Mouse (Mus musculus) layer of hippocampus, adult 18-20 months (tissue): ENCODE results near the gene Gprin3. TPM values are rescaled to one million over a fixed set of nuclear protein-coding genes. Genes with fewer than 3 reads are reported as not detected.

Experiments used
- DNase-seq, 2 experiments: peaks; one replicate each; pipeline ENCODE4 v3.0.0; 2022; ENCODE audit warnings: low spot score in 2 of 2
- long read RNA-seq: library from polyadenylated mRNA; stranded (forward); transcript quantifications from one replicate; pipeline ENCODE4 v2.0.0, GENCODE M21; 2021
- total RNA-seq, 2 experiments: library from RNA; stranded (reverse); gene quantifications; 2 replicates each; pipeline ENCODE4 v1.2.3; 2021

Gprin3 gene
- total RNA-seq = 1 to 10 TPM; 8.3 to 9.3 TPM
- long read RNA-seq, partial matches to known transcripts = 0 of 1 reads
- long read RNA-seq, other reads (novel, unspliced or antisense) = 1 of 1 reads

DNA sequence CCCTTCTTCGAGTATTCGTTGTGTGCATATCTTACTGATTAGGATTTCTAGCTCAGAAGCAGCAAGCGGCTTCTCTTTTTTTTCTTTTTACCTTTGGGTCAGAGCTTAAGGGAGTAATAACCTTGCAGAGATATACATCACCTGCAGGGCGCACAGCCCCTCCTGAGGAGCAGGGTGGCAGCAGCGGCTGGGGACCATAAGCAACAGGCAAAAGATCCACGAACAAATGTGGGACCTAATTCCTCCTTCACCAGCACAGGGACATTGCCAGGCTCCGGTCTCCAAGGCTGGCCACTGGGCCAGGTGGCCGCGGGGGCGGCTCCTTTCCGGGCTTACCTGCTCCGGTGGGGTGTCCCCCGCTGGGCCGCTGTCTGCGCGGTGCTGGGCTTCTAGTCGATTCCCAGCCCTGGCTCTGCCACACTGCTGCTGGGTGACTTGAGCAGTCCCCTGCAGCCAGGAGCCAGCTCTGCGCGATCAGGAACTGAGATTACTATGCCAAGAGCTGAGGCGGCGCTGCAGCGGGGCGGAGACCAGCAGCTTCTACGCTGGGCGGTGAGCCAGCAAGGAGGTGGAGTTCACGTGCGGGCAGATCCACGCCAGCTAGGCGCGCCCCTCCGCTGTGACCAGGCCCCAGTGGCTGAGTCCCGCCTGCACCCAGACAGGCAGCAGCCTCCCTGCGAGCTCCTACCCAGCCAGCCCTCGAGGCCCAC lies at the start of gene Gprin3:
TSS of gene Gprin3 (minus strand) at position 471 of the 710 bp plus-strand sequence.
- peak; percentile 70 to 82 for DNase-seq

DNA sequence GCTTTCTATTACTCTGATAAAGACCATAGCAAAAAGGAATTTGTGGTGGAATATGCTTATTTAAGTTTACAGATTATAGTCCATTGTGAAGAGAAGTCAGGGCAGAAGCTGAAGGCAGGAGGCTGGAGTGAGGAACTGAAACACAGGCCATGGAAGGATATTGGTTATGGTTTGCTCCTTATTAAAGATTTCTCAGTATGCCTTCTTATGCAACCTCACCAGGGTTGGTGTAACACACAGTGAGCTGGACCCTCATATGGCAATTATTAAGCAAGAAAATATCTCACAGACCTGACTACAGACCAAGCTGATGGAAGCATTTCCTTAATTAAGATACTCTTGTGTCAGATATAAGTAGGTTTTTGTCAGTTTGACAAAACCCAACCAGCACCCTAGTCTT lies 32.8 kb upstream of the Gprin3 start:
- DNase-seq = no peak

DNA sequence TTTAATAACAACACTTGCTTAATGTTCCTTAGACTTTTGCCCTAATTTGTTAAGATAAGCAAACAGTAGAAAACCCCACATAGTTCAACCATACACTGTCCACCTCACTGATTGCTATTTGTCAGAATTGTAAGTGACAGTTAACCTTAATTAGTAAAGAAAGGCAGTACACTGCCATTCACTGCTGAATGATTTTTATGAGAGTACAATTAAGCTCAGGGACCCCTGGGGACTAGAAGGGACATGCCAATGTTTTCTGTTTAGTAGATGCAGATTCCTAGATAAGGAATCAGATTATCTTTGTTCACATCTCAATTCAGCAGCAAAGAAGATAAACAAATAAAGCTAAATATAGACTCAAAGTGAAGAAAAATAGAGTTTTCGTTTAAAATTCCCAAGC lies 30.0 kb upstream of the Gprin3 start:
- DNase-seq = no peak

DNA sequence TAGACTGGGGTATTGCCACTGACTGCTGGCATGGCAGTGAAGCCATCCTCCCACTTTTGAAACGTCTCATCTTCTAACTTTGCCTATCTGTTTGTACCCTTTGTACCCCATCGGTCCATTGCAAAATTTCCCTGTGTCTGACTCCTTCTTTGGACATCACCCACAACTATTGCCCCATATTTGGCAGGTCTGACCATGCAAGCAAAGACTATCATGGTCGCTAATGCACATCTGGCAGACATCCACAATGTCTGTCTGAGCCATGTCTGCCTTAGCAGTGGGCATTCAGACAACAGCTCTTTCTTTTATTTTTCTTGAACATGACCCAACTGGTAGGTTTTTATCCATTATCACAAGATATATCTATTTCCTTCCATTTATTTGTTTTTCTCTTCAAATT lies 25.3 kb upstream of the Gprin3 start:
- no peak for DNase-seq

DNA sequence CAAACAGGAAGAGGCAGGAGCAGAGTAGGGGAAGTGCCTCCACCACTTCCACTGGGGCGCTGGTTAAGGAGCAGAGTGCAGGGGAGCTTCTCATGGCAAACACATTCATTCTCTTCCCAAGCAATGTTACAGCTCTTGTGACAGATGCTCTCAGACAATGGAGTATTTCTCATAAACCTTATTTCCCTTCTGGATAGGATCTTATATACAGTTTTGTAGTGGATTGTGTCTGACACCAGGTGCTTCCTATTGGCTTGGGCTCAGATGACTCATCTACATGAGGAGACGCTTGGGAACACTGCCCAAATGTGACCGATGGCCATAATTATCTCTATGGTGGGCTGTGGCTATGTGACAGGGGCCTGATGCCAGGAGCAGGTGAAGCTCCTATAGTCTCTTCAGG lies 19.0 kb upstream of the Gprin3 start:
- no peak for DNase-seq

DNA sequence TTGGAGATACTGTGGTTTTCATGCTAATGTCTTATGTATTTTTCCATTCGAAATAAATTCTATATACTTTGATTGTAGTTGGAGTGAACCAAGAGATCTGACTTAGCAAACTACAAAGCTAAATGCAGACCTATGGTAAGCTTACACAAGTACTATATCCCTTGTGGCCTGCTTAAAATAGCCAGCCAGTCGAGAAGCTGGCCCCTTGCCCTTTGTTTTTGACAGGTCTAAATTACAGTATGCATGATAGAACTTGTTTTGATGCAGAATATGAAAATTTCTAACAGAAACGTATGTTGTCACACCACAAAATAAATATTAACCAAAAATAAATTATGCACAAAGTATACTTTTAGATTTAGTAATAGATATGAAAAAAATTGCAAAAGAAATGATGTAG lies 9.8 kb upstream of the Gprin3 start:
- no peak for DNase-seq

DNA sequence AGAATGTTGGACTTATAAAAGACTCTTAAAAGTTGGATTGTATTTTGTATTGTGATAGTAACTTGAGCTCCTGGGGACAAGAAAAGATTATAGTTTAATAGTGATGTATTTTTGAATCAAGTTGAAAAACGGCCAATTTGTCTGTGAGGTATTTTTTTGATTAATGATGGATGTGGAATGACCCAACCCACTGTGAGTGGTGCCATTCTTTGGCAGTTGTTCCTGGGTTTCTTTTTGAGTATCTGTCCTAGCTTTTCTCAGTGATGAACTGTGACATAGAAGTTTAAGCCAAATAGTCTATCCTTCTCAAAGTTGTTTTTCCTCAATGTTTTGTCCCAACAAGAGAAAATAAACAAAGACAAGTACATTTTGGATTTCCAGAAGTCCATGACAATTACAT lies 7.0 kb upstream of the Gprin3 start:
- DNase-seq = no peak

DNA sequence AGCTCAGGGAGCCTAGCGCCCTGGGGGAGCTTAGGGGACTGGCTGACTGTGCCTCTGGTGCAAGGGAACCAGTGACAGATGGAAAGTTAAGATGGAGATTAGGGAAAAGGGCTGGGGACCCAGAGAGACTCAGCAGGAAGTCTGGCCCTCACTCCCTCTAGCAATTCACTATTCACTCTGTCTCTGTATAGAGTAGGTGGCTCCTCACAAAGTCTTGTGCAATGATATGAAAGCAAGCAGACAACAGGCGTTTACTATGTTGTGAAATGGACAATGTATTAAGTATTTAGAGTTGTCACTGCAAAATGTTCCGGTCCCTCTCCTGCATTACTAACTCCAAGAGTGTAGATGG lies 416 bp upstream of the Gprin3 start:
- no peak for DNase-seq

DNA sequence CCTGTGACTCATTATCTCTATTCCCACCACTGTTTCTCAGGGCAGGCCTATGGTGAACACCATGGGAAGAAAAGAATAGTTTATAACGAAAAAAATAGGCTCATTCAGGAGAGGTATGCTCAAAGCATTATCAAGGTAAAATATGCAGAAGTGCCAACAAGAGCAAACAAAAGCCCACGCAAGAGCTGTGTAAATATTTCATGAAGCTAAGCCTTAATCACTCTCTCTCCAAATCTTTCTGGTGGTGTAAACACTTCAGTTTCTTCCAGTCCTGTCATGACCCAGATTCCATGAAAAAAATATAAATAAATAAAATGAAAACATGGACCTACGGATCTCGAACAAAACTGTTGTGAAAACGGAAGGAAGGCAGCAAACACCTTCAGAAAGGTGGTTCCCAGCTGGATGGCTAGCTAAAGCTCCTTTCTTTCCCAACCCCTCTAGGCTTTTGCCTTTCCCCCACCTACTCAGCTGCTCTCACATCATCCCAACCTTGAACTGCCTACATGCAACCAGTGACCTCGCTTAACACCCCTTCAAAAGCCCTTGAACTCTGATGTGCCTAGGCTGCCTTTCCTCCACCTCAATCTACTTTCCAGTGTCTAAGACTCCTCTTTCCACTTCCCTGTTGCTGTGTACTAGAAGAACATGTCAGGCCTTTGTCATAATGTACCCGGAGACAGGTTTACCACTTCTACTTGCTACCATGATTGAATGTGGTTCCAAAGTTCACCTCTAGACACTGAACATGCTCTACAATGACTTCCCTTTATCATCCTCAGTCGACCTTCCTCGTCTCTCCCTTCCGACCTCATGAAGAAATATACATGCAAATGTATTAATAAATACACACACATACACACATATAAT lies 988 bp downstream of the Gprin3 start:
- no peak for DNase-seq

DNA sequence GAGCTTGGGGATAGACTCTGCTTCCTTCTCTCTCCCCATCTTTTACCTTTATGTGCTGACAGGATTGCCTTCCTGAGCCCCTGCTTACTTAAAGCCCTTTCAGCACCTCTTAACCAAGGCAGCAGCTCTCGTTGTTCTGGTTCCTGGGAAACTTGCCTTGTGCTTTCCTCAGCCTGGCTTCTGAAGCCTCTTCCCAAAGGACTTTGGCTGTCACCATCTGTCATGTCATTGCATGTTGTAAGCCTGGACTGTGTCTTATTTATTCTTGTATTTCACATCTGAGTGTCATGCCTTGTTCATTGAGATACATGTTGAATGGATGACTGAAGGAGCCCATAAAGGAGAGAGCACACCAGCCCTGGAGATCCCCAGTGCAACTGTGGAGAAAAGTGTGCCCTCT lies 2.3 kb downstream of the Gprin3 start:
- DNase-seq = no peak

DNA sequence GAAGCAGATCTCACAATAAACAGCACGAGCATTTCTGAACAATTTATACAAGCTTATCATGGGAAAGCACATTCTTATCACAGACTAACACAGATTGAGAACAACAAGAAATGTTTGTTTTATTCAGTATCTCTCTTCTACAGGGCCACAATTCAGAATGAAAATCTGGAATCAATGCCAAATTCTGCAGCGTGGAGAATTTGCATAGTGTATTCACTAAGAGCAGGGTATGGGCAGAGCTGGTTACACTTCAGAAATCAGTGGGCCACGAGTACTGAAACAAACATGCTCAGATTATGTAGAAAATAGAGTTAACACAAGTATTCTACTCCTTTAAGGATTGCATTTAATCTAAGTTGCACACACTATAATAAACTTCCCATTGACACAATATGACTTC lies 6.8 kb downstream of the Gprin3 start:
- DNase-seq = no peak

DNA sequence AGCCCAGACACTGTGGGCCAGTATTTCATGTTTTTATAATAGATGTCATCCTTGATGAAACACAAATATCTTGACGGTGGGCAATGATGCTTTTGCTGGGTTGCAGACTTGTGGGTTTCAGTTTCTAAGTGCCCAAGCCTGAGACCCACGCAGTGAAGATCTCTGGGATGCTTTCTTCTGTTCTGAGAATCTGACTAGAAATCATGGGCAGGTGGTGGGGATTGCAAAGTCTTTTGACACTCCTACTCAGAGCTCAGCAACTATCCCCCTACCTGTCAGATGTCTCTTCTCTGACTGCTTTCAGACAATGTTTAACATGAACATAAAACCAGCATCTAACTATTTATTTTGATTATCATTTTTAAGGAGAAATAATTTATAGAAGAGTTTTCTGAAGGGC lies 7.4 kb downstream of the Gprin3 start:
- DNase-seq = no peak

DNA sequence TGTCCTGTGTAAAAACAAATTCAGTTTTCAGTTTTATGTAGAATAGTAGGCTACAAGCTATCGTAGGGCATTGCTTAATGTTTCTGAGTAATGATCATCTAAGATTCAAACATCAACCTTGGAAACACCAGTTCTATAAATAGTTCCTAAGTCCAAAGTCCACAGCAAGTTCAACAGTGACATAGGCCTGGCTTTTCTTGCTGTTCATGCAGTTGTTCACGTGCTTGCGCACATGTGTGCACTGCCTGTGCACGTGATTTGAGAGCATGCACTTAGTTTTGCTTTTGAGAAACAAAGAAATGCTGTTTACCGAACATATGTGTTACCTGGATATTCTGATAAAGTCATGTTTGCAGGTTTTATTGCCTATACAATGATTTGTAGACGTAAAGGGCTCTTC lies 11.3 kb downstream of the Gprin3 start:
- no peak for DNase-seq

DNA sequence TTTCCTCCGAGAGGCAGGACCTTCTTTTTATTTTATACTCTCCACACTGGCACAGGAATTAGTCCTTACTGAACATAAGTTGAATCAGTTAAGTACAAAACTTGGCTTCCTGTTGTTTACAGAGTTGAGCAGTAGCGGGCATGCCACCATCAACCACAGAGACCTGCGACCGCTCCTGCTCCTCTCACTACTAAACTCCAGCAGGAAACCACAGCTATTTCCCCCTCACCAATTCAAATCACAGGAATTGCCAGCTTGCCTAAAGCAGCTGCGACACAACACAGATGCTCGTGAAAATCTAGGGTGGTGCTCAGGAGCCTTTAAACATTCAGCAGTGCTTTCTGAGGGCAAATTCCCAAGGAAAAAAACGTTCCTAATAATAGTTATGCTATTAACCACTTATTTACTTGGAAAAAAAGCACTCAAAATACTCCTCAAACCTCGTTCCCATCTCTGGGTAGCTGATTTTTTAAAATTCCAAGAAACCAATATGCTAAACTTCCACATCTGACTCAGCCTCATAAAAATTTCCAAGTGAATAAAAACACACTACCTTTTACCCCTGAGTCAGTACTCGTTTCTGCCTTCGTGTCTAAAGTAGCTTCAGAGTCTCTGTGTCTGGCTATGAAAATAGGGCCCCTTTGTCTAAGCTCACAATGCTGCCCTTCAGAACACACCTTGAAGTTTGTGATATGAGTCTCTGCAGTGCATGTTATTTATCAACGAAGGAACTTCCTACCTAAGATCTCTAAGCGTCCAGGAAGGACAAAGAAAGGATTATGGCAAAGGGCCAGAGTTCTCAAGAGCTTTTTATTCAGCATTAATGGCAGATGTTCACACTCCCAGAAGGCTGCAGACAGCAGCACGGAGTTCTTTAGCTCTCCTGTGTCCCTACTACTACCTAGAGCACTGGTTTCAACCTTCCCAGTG lies 13.4 kb downstream of the Gprin3 start:
- no peak for DNase-seq

DNA sequence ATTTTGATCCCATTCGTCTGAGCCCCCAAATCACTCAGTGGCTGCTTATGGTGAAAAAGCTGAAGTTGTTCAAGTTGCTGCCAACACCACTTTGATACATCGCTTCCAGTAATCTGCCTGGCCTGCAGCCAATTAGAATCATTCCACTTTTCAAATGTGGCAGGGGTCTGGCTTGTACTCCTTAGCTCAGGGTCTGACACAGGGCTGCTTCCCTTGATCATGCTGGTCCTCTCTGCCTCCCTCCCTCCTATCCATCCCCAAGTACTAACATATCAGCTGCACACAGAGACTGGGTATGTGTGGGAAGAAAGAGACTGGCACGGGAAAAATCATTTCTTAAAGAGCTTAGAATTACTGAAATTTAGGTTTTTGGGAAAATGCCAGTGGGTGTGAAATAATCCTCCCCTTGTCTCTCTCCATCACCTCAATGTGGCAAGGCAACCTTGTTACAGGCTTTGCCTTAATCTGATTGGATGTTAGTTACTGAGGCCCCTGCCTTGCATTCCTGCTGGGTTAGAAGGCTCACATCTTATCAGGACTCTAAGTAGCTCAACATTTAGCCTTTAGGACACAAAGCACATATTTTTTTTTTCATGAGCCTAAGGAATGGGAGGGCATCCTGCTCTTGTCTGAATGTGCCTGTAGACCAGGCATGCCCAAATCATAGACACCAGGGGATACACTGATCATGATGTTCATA lies 16.9 kb downstream of the Gprin3 start:
- DNase-seq = no peak

DNA sequence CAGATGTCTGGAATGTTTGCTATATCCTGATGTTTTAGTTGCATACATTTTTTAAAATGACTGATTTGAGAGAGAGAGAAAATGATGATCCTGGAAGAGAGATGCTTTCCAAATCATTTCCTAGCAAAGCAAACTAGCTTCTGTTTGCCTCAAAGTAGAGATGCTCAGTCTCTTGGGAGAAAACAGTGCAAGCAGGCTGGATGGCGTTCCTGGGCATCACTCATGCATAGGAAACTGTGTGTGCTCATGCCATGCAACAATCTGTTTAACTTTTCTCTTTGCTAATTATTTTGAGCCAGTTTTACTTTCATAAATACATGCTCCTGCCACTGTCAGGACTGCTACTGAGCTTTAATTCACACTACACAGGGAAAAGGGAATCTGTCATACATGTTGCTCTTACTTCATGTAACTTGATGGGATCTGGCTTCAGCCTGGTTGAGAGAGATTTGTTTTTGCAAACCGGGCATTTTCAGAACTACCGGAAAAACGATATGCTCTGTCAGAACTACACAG lies 18.6 kb downstream of the Gprin3 start:
- peak in 1 of 2 experiments; percentile 41 for DNase-seq

DNA sequence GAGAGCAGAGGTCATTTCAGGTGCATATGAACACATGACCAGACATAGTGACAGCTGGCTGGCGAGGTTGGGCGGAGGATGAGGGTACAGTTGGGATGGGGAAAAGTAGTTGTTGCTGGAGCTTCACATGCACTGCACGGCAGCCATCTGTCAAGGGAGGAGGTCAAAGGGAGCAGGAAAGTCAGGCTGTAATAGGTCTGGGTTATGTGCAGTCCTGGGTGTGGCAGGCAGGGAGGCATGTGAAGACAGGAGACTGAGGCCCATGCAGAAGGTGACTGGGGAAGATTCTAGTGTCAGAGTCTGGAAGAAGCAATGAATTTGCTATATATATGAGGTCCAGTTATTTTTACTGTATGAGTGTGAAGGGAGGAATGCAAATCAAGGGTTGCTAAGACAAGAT lies 35.9 kb downstream of the Gprin3 start:
- no peak for DNase-seq

DNA sequence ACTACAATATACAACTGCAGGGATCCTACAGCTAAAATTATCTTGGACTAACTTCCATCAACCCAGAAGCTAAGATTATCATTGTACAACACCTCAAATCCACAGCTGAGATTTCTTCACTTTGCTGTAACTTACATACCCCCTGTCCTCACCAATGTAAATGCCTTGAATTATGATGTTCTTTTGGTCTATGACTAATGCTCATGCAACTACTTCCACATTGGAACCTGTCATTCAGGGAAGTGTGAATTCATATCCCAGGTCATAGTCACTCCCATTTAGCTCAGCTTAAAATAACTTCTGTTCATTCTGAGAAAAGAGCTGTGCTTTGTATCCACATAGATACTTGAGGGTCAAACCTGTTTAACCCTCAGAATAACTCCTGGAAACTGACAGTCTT lies 60.8 kb downstream of the Gprin3 start:
- no peak for DNase-seq

DNA sequence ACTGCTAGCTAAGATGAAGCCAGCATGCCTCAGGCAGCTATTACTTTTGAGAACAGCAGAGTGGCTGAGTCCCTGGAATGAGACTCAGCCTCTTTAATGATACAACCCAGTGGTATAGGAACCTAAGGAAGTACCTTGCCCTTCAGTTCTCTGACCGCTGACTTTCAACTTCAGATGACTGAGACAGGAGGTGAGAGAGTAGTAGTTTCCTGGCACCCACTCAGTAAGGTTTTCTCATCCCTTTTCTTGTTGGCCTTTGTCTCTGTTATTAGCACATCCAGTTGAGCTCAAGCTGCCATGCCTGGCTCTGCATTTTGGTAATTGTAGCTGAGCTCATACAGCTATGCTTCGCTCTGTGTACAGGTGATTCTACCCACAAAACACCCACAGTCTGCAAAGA lies 62.8 kb downstream of the Gprin3 start:
- no peak for DNase-seq

DNA sequence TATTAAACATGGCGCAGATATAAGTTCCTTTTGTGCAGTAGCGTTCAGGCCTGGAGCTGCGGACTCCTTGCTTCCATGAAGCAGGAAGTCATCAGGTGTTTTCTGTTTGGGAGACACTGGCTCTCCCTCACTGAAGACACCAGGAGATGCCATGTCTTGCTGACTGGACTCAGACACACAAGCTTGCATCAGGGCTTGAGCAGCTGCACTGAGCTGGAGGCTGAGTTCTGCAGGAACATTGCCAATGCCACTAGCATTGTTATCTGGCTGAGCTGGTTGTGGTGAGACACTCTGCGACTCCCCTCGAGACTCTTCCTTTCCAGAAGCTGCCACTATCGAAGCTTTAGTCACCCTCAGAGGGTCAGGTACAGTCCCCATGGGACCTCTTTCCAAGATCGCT lies 71.2 kb downstream of the Gprin3 start:
- DNase-seq = no peak
